10 mouse cellular contexts compared by ENCODE assay signal in genomic region chrX:48429538-48429937, GRCm38 (mm10). TPM values are rescaled to one million over a fixed set of nuclear protein-coding genes. Genes with fewer than 3 reads are reported as not detected.
DNase-seq lines count a peak whose midpoint lies in the region; ATAC-seq lines count a peak whose summit lies in the region.
"Had no signal": no experiment of that assay in that cellular context is flagged by ENCODE, and none has a peak within 500 bp of the region (broad histone marks: within the 10 kb centered on the region; RNA-seq: fewer than 3 reads in every experiment).

No protein-coding gene starts in this region.

- H3K4me2 ChIP-seq in liver, embryonic 15.5 days: no peak overlapping the region
- H3K4me2 ChIP-seq: neural tube, embryonic 15.5 days had no signal

- no peak overlapping the region for H3K4me3 ChIP-seq in liver, embryonic 15.5 days (replicated peaks)
- H3K4me3 ChIP-seq: hindbrain, embryonic 10.5 days; neural tube, embryonic 15.5 days had no signal

- no peak overlapping the region for H3K9ac ChIP-seq in liver, embryonic 15.5 days
- H3K9ac ChIP-seq: neural tube, embryonic 15.5 days had no signal

- H3K36me3 ChIP-seq in liver, embryonic 15.5 days (replicated peaks): no peaks in the 10 kb centered on the region
- H3K36me3 ChIP-seq: hindbrain, embryonic 10.5 days; neural tube, embryonic 15.5 days had no signal

- no peaks in the 10 kb centered on the region for H3K9me3 ChIP-seq in liver, embryonic 15.5 days (replicated peaks)
- H3K9me3 ChIP-seq: hindbrain, embryonic 10.5 days; neural tube, embryonic 15.5 days had no signal

- peak; percentile 56 for DNase-seq in kidney, postnatal 10 days
- no peak for DNase-seq in kidney, adult 18-20 months
- peak; percentile 8 for DNase-seq in brain, adult 2 months (ENCODE audit: low read depth, low spot score)
- peak; percentile 68 for DNase-seq in thymus, postnatal 0 days (ENCODE audit: low spot score)
- DNase-seq in gastrocnemius, adult 18-20 months (ENCODE audit: low spot score): no peak
- DNase-seq in adrenal gland, postnatal 10 days: no peak
- no peak for DNase-seq in layer of hippocampus, postnatal 36 days

- peak; percentile 23; the same call in 1 of the 2 replicates for ATAC-seq in liver, embryonic 15.5 days (ENCODE audit: insufficient read depth)

- H3K27me3 ChIP-seq in liver, embryonic 15.5 days: no peaks in the 10 kb centered on the region
- H3K27me3 ChIP-seq: neural tube, embryonic 15.5 days had no signal

- H3K27ac ChIP-seq in liver, embryonic 15.5 days (replicated peaks): 0 out of 2 replicates have a peak overlapping the region, but pooled peaks have one; percentile 24
- H3K27ac ChIP-seq: hindbrain, embryonic 10.5 days; neural tube, embryonic 15.5 days had no signal

- H3K4me1 ChIP-seq in liver, embryonic 15.5 days (replicated peaks): peaks cover 26% of the 10 kb centered on the region
- H3K4me1 ChIP-seq: neural tube, embryonic 15.5 days had no signal

- whole genome bisulfite sequencing in liver, embryonic 15.5 days (ENCODE audit: insufficient replicate concordance): 35% methylated on average over 6 of the region's 6 CpGs

RNA-seq across cellular contexts. Expression of gene Elf4, which starts 33.4 kb away (rescaled TPM):
- 2.3 and 2.4 TPM in 2 replicates for polyA plus RNA-seq in liver, embryonic 15.5 days (2015; fragmentation: Nextera tagmentation; extraction: Ambion mirVana)
- 9.9 TPM in 2 replicates for polyA plus RNA-seq in thymus, postnatal 0 days (2015; fragmentation: Nextera tagmentation; extraction: Ambion mirVana)
- 1 to 10 TPM; 1.6 to 2.3 TPM for total RNA-seq in gastrocnemius, adult 18-20 months (2021)
- 10 to 100 TPM; 12.8 to 18.5 TPM for total RNA-seq in adrenal gland, postnatal 10 days (2021)
- total RNA-seq in layer of hippocampus, postnatal 36 days (2021): under 1 TPM; 0.56 to 0.70 TPM

Comparison
In these comparisons a context has a peak if more than half of its experiments do, and no peak if none do; other contexts are left out.
1. DNase-seq: peak in kidney, postnatal 10 days (single experiment), brain, adult 2 months (single experiment) and thymus, postnatal 0 days (single experiment); none in kidney, adult 18-20 months (single experiment), gastrocnemius, adult 18-20 months (single experiment), adrenal gland, postnatal 10 days (single experiment) and layer of hippocampus, postnatal 36 days (0 of 2).
2. RNA of gene Elf4, which starts 33.4 kb away (total RNA-seq): 12.8 to 18.5 TPM in adrenal gland, postnatal 10 days; 1.6 to 2.3 TPM in gastrocnemius, adult 18-20 months and 0.56 to 0.70 TPM in layer of hippocampus, postnatal 36 days; every median in the first group is over 4 times any median in the second.